Mouse (Mus musculus) megakaryocyte, embryonic 14.5 days (primary cell): Measurements from ENCODE around the gene Trip12.

Experiments used
- FLI1 ChIP-seq: IDR thresholded peaks from 2 replicates; pipeline ENCODE4 v1.6.1; 2012; ENCODE audit warnings: low read length, inconsistent platforms, mixed read lengths
- GATA1 ChIP-seq: IDR thresholded peaks from 3 replicates; pipeline ENCODE4 v1.6.1; 2012; ENCODE audit warnings: mixed read lengths, low read length, inconsistent platforms, borderline replicate concordance

DNA sequence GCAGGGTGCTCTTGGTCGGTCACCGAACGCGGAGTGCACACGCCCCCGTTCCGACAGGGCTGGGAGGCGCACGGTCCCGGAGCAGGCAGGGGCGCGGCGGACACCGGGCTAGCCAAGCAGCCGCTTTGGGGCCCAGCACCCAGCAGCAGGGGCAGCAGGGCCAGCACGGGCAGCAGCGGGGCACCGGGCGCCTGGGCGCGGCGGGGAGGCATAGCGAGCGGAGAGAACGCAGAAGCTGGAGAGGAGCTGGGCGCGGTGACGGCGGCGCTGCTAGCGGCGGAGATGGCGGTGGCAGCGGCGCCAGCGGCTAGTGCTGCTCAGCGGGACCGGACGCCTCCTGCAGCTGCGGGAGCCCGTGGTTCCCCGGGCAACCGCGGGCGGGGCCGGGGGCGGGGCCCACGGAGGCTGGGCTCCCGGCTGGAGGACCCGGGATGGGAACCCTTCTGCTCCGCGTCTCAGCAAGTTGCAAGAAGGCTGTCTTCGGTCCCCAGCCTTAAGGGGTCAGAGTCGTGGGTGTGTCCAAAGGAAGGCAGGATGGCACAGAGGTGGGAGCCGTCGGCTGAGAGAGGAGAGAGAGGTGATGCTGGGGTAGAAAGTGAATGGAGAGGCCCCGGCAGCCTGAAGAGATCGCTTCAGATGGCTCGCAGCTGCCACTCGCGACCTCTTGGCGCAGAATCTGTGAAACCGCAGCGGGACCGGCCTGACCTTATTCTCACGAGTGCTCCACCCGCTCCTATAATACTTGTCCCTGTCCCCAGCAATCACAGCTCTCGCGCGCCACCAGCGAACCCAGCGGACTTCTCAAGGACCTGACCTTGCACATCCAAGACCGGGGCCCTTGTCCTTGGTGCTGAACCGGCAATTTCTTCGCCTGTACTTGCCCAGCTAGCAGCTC lies 144.6 kb downstream of the Trip12 start, which contains the start of gene Dner:
- TF ChIP-seq GATA1 (no peak), FLI1 (no peak)
